Mouse (Mus musculus): Measurements from ENCODE around the gene Shank3.

Shank3 gene

DNA sequence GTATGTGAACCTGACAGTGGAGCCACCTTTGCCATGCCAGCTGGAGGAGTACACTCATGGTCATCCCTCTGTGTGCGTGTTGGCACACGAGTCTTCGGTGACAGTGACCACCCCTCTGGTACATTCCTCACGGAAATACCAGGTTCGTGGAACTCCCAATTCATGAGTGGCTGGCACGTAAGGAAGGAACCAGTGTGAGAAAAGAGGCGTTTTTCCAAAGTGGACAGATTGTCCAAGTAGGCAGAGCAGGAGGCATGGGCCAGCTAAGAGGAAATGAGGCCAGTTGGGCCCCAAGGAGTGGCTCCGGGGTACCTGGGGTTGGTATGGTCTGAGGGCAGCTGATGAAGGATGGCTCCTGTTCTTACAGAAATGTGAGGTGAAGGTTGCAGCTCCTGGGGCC is 26.0 kb downstream of the Shank3 start:
- no peak for DNase-seq

DNA sequence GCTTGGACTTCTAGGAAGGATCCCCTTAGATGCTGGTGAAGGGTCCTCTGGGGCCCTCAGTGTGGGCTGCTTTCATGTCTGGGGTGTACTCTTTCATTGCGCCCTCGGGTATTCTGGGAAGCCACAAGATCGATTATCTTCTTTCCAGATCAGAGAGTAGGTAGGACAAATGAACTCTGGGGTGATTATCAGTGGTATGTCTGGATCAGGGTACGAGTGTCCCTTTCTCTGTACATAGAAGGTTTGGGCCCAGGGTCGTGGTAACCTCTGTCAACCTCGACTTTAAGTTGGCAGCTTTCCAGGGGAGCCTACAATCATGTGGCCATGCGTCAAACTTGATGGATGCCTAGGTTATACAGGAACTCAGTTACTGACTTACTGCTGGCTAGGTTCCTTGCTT is 26.5 kb downstream of the Shank3 start:
- no peak for DNase-seq

DNA sequence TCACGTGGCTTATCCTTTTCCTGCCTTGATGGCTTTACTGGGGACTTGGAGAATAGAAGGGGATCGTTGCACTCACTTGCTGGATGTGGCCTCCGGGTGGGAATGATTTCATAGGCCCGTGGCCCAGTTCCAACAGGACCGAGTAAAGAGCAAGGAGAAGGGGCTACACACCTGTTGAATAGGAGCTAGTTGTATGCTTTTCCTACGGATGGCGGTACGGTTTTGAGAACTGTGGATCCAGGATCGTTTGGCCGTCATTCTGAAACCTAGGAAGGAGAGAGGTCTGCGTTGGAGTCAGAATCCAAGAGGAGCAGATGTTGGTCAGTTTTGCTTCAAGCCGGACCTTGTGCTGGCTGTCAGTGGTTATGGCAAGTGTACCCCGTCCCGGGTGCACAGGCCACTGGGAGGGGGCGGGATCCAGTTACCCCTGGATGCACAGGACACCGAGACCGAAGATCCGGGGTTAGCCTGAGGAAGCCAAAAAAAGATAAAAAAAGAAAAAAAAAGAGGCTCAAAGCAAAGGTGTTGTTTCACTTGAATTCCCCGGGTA is 27.4 kb downstream of the Shank3 start:
- DNase-seq = no peak

DNA sequence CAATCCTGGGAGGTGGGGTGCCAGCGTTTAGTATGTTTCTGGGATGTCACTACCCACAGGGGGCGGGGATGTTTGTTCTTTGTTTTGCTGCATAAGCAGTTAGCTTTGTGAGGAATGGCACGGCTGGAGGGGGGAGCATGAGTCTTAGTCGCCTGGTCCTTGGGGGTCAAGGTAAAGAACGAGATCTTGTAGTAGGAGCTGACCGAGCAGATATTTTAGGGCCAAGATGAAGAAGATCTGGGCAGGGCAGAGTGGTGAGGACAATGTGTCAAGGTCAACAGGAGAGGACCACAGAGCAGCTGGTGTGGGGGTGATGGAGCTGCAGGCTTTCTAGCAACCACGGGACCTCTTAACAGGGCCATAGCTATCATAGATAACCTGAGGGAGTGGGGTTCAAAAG is 28.0 kb downstream of the Shank3 start:
- no peak for DNase-seq

DNA sequence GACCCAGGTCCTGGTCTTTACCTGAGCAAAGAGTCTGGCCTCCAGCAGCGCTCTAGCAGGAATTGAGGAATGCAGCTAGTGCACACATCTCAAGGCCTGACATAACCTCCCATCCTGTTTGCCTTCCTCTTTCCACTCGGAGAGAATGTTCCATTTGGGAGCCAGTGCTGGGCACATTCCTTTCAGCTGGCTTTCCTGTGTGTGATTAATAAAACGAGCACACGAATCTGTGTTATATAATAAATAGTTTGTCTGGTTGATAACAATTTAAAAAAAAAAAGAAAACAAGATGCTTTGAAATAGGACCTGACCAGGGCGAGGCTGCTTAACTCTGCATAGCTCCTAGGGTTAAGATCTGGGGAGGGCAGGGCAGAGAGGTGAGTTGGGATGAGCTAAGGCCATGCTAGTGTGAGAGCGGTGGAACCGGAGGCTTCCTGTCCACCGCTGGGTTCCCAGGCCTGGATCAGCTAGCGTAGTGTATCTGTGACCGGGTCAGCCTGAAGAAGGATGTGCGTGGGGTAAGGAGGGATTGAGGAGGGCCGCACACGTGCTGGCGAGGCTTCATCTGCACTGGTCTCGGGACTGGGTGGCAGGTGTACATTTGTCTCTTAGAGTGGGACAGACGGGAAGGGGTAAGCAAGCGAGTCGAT is 28.9 kb downstream of the Shank3 start:
- no peak for DNase-seq

DNA sequence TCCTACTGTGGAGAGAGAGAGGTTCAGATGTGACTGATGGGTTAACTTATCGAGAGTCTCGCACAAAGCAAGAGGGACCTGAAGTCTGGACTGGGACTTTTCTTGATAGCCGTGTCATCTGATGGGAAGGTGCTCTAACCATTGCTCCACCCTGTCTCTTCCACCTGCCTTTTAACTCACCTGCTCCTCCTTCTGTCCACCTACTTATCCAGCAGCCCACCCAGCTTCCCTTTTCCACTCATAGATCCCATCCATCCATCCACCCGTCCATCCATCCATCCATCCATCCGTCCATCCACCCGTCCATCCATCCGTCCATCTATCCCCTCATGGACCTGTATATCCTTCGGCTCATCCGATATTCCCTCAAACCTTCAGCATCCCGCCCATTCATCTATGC is 29.5 kb downstream of the Shank3 start:
- DNase-seq = no peak

DNA sequence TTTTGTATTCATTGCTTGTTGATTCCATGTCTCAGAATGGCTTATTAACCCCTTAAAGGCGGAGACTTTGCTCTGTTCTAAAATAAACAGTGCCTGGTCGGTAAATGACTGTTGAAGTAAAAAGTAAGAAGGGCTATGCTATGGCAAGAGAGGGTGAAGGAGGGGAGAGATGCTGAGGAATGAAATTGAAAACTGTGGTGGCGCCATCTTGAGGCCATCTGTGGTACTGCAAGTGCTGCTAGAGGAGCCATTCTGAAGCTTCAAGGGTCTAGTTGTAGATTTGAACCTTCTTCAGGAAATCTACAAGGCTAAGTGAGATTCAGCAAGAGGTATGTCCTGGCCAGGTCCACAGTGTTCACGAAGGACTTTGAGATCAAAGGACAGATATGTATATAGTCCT is 30.9 kb downstream of the Shank3 start:
- peak; percentile 57 to 58 for DNase-seq

DNA sequence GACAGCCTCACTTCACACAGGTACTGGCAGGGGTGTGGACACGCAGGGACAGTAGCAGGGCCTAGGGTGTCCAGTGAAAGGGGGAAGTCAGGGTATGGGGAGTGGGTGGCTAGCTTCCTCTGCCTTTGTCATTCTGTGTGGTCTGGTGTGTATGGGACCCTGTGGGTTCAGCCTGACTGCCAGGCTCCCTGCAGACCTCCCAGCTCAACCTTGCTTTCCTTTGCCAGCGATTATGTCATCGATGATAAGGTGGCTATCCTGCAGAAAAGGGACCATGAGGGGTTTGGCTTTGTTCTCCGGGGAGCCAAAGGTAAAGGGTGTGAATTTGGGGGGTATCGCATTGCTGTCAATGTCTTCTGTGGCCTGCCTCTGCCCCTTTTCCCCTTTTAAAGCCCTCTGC is 32.0 kb downstream of the Shank3 start:
- DNase-seq = no peak

DNA sequence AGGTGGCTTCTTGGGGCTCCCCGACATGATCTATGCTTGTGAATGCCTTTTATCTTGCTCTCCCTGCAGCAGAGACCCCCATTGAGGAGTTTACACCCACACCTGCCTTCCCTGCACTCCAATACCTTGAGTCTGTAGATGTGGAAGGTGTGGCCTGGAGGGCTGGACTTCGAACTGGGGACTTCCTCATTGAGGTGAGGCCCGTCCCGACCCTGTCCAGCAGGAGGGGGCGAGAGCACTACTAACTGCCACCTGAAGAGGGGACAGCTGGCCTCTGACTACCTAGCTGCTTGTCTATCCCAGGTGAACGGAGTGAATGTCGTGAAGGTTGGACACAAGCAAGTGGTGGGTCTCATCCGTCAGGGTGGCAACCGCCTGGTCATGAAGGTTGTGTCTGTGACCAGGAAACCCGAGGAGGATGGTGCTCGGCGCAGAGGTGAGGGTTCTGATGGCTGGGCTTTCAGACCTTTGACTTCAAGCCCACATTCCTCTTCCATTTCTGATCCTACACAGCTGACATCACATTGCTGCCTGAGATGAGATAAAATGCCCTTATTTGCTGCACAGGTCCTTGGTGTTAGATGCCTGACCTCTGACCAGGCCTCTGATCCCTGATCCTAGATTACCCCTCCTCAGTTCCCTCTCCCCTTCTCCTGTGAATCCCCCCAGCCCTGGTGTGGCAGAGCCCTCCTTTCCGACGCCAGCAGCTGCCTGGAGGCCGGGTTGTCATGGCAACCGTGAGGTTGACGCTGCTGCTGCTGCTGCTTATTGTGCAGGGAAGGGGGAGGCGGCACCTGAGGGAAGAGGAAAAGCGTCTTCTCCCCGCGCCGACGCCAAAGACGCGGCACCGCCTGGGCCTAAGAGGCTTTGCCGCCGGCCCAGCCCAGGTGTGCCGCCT is 32.9 kb downstream of the Shank3 start:
- DNase-seq = no peak

DNA sequence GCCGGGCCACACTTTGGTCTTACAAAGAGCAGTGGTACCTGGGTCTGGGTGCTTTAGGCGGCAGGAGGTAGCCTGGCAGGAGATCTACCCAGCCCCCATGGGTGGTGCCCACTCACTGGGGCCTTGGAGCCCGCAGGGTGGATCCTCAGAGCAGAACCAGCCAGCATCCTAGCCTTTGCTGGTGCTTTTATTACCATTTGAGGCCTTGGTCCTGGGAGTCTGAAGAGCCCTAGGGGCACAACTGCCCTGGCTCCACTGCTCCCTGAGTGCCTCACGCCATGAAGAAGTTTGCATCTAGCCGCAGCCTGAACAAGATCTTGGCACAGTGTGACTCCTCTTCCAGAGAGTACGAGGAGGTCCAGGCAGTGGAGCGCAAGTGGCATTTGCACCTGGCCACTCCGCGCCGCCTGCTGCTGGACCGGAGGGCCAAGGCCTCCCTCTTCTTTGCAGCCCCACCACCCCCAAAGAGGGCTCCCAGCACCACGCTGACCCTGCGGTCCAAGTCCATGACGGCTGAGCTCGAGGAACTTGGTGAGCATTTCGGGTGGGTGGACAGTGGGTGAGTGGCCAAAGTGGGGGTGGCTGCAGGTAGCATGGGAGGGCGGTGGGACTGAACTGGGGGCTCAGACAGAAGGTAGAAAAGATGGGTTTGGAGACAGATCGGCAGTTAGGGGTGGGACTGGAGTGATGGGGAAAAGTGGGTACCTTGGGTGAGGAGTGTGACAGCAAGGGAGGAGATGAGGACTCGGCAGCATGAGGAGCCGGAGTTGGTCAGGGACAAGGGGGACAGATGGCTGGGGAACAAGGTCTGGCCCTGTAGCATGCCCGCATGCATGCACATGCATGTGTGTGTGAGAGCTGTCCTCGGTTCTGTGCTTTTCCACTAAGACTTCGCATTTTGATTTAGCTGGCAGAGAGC is 33.8 kb downstream of the Shank3 start:
- DNase-seq = no peak

DNA sequence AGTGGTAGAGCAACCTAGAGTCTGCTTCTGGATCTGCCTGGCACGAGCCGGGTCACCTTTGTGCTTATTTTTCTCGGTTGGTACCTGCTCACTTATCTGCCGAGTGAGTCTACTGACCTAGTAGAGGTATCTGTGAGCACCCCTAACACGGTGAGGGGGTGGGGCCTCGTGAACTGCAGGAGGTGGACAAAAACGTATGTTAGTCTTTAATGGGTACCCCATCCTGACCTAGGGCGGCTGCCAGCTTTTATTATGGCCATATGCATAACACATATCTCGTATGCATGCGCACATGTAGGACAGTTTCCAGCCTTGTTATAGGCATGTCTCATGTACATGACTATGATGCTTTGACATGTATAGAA is 34.4 kb downstream of the Shank3 start:
- DNase-seq = no peak

DNA sequence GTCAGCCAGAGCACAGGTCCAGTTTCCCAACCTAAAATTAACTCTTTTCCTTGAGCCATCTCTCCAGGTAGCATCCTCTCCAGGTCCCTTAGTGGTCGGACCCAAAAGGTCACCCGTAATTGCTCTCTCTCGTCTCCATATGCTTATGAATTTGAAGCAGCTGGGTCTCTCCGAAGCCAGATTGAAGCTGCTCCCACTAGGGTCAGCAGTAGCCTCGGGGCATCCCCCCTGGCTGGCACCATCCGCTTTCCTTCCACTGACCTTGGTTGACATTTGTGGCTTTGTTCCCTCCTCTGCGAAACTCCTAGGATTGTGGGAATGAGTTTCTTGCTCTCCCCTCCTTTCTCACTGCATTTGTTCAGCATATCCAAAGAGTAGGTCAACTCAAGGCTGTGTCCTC is 44.7 kb downstream of the Shank3 start:
- DNase-seq = no peak

DNA sequence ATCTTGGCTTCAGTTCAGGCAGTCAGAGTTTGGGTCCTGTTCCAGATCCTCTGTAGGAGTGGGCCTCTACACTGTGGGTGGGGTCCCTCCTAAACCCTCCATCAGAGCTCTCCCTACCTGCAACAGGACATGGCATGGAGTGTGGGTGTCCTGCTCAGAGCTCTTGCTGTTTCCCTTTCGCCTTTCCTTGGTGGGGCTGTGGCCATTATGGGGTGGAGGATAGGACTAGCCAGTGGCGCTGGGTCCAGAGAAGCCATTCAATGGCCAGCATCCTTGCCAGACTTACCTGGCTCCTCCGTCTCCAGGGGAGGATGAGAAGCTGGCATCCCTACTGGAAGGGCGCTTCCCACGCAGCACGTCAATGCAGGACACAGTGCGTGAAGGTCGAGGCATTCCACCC is 47.9 kb downstream of the Shank3 start:
- no peak for DNase-seq

DNA sequence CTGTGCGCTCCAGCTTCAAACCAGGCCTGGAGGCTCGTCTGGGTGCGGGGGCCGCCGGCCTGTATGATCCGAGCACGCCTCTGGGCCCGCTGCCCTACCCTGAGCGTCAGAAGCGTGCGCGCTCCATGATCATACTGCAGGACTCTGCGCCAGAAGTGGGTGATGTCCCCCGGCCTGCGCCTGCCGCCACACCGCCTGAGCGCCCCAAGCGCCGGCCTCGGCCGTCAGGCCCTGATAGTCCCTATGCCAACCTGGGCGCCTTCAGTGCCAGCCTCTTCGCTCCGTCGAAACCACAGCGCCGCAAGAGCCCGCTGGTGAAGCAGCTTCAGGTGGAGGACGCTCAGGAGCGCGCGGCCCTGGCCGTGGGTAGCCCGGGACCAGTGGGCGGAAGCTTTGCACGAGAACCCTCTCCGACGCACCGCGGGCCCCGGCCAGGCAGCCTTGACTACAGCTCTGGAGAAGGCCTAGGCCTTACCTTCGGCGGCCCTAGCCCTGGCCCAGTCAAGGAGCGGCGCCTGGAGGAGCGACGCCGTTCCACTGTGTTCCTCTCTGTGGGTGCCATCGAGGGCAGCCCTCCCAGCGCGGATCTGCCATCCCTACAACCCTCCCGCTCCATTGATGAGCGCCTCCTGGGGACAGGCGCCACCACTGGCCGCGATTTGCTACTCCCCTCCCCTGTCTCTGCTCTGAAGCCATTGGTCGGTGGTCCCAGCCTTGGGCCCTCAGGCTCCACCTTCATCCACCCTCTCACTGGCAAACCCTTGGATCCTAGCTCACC is 48.6 kb downstream of the Shank3 start:
- DNase-seq = no peak

DNA sequence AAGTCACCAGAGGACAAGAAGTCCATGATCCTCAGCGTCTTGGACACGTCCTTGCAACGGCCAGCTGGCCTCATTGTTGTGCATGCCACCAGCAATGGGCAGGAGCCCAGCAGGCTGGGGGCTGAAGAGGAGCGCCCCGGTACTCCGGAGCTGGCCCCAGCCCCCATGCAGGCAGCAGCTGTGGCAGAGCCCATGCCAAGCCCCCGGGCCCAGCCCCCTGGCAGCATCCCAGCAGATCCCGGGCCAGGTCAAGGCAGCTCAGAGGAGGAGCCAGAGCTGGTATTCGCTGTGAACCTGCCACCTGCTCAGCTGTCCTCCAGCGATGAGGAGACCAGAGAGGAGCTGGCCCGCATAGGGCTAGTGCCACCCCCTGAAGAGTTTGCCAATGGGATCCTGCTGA is 49.4 kb downstream of the Shank3 start:
- DNase-seq = no peak

DNA sequence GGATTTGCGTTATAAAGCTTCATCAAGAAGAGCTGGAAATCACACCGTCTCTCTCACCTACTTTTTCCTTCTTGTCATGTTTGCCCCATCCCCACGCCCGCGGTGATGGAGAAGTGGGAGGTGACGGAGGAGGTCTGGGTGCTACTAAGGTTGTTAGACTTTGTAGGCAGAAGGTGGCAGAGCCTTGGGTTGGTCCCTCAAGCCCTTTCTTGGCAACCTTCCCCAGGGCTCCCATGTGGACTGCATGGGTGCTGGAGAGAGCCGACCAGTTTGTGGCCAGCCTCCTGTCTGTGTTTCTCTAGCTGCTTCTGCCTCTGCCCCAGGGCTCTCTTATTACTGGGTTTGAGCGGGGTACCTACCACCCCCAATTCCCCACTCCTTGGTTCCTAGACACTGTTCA is 51.1 kb downstream of the Shank3 start:
- no peak for DNase-seq

DNA sequence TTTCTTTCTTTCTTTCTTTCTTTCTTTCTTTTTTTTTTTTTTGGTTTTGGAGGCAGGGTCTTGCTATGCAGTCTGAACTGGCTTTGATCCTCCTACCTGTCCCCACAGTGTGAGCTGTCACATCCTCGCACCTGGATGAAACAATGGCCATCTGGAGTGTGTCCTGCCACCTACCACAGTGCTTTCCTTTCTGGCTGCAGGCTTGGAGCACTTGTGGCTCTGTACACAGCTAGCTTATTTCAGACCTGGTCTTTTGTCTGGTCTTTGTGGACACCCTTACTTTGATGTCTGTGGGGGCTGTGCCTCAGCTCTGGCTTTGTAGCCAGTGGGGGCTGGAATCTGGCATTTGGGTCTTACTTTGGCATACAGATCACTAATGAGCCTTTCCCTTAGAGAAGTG is 52.3 kb downstream of the Shank3 start:
- no peak for DNase-seq

DNA sequence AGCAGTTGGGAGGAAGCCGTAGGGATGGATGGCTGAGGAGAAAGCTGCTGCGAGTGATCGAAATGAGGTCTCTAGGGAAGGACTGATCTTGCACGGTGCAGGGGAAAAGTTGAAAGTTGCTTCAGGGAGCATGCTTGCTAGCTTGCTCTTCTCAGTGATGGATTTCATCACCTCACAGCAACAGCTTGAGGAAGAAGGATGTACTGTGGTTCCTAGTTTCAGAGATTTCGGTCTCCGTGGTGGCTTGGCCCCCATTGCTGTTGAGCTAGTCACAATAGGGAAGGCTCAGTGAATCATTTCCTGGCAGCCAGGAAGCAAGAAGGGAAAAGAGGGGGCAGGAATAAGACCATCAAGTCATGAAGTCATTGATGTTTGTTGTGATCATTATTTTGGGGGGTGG is 56.2 kb downstream of the Shank3 start:
- DNase-seq = no peak

DNA sequence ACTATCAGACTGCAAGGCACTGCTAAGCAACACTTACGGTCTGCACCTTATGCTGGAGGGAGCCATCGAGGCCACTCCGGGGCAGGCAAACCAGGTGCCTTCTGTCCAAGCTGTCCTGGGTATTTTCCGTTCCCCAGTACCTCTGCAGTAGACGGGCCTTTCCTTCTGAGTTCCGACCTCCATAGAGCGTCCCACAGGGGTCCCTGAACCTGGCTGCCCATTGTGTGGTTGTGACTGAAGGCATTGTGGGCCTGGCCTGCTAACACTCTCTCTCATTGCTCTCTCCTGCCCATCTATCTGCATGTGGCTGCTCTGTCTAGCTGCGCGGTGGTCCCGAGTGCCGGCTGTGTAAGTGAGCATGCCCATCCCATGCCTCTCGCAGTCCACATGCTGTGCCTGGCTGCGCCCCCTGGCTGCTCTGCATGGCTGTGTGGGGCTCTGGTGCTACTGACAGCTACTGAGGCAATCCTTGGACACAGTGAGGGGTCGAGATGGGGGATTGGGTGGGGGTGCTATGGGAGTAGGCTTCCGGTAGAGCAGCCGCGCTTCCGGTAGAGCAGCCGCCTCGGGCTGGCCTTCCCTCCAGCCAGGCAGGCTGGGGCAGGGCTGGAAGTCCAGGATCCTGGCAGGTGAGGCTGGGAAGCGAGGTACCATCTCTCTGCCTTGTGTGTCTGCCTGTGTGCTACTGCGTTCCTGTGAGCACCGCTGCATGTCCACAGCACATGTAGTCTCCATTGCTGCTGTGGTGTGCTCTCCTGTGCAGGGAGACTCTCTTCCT is 57.2 kb downstream of the Shank3 start:
- no peak for DNase-seq

DNA sequence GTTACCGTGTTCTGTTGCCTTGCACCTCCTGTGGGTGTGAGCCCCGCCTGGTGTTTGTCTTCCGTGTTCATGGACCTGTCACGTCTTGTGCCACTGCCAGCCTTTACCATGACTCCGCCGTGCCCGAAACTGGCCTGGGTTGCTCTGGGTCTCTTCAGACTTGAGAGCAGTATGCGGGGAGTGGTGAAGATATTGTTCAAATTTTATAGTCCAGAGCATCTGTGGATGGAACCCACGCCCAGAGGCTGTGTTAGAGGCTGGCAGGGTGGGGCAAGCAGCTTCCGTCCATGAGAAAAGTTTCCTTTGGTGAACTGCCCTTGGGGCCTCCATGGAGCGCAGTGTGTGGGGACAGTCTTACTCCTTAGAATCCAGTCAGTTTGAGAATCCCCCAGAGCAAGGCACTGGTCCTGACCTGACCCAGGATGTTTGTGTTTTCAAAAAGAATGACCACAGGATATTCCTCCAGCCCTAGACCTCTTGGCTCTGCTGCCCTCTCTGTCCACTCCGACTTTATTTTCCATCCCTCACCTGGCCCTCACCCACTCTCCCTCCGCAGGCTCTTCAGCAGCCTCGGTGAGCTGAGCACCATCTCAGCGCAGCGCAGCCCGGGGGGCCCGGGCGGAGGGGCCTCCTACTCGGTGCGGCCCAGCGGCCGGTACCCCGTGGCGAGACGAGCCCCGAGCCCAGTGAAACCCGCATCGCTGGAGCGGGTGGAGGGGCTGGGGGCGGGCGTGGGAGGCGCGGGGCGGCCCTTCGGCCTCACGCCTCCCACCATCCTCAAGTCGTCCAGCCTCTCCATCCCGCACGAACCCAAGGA is 58.0 kb downstream of the Shank3 start:
- DNase-seq = no peak

DNA sequence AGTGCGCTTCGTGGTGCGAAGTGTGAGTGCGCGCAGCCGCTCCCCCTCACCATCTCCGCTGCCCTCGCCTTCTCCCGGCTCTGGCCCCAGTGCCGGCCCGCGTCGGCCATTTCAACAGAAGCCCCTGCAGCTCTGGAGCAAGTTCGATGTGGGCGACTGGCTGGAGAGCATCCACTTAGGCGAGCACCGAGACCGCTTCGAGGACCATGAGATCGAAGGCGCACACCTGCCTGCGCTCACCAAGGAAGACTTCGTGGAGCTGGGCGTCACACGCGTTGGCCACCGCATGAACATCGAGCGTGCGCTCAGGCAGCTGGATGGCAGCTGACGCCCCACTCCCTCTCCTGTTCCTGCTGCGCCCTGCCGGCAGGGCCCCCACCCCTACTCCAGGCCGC is 58.6 kb downstream of the Shank3 start:
- no peak for DNase-seq

Measured in B cell, adult 2 months (primary cell).